Mouse (Mus musculus) hindbrain, embryonic 15.5 days (tissue): ENCODE measurements around the gene Dnajc30. TPM values are rescaled to one million over a fixed set of nuclear protein-coding genes. Genes with fewer than 3 reads are reported as not detected.

Experiments used
- ATAC-seq: fragments of 200-750 bp; cut with Nextera tagmentation; 2 replicates; pipeline ENCODE4 v1.8.0; 2017; ENCODE audit warnings: low read depth, moderate number of reproducible peaks, moderate TSS enrichment; ENCODE audit not compliant: low FRiP score
- H3K27ac ChIP-seq: fragments of 300-500 bp; sonication (generic); replicated peaks from 2 replicates; pipeline ENCODE4 v1.5.1; 2015; ENCODE audit warnings: mild to moderate bottlenecking, inconsistent platforms
- H3K27me3 ChIP-seq: fragments of 300-500 bp; sonication (generic); 2 replicates; pipeline ENCODE4 v1.6.1; 2015; ENCODE audit warnings: control low read depth, inconsistent platforms
- H3K36me3 ChIP-seq: fragments of 300-500 bp; sonication (generic); 2 replicates; pipeline ENCODE4 v1.6.1; 2015; ENCODE audit warnings: control low read depth, inconsistent platforms
- H3K4me1 ChIP-seq: fragments of 300-500 bp; sonication (generic); replicated peaks from 2 replicates; pipeline ENCODE4 v1.6.1; 2015; ENCODE audit warnings: control low read depth, inconsistent platforms
- H3K4me2 ChIP-seq: fragments of 300-500 bp; sonication (generic); 2 replicates; pipeline ENCODE4 v1.6.1; 2015; ENCODE audit warnings: moderate library complexity, mild to moderate bottlenecking, inconsistent platforms
- H3K4me3 ChIP-seq: fragments of 300-500 bp; sonication (generic); 2 replicates; pipeline ENCODE4 v1.5.1; 2015; ENCODE audit warnings: mild to moderate bottlenecking, inconsistent platforms
- H3K9ac ChIP-seq: fragments of 300-500 bp; sonication (generic); 2 replicates; pipeline ENCODE4 v1.6.1; 2015; ENCODE audit warnings: inconsistent platforms
- H3K9me3 ChIP-seq: fragments of 300-500 bp; sonication (generic); 2 replicates; pipeline ENCODE4 v1.6.1; 2016; ENCODE audit warnings: control low read depth, inconsistent platforms
- WGBS: fragments of 180-500 bp; shearing (Covaris S2); methylation state at CpG from one replicate; pipeline ENCODE4 v1.1.7; 2015; 5-methylcytosine and 5-hydroxymethylcytosine counted together
- polyA plus RNA-seq: library from polyadenylated mRNA; unstranded; fragments of >200 nt; fragmentation: Nextera tagmentation; extraction: Ambion mirVana; gene quantifications from 2 replicates; pipeline ENCODE4 v1.2.1, GENCODE M21; 2015

Dnajc30 gene
- polyA plus RNA-seq, 1 experiment from 2014 or later = 42.9 TPM

DNA sequence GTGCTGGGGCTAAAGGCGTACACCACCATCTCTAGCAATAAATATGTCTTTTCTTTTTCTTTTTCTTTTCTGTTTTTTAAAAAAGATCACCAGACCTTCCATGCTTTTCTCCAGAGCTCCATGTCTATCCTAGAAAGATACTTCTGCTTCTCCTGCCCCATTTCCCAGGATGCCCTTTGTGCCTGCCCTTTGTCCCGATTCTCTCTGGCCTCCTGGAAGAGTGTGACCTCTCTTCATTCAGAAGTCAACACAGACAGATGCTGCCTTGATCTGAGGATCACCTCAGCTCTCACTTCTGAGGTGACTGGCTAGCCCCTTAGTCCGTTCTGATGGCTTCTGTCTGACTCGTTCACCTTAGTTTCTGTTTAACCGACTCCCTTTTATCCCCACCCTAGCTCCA is 16.5 kb downstream of the Dnajc30 start:
- H3K27ac ChIP-seq = no peak overlapping the region
- H3K9ac ChIP-seq = no peak overlapping the region
- no peak overlapping the region for H3K4me2 ChIP-seq
- 88% methylated on average over 5 of the region's 5 CpGs for WGBS
- no peaks in the 10 kb centered on the region for H3K9me3 ChIP-seq
- no peaks in the 10 kb centered on the region for H3K27me3 ChIP-seq
- ATAC-seq = no peak
- no peak overlapping the region for H3K4me3 ChIP-seq
- 0 out of 2 replicates have a peak, but pooled peaks cover under 1% of the 10 kb centered on the region for H3K36me3 ChIP-seq
- peaks cover 15% of the 10 kb centered on the region for H3K4me1 ChIP-seq

DNA sequence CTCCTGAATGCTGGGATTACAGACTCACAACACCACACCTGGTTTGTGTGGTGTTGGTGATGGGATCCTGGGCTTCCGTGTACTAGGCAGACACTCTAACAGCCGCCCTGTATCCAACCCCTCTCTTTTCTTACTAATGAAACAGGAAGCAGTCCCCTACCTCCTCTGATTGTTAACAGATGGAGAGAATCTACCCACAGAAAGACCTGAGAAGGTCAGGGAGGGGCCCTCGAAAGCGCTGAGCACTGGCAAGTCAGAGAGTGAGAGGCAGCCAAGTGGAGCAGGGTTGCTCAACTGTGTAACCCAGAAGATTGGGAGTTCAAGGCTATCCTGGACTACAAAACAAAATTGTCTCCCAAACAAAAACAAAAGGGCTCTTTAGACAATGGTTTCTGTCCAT is 22.9 kb downstream of the Dnajc30 start:
- no peak for ATAC-seq
- Histone ChIP-seq H3K36me3 (no peaks in the 10 kb centered on the region), H3K4me2 (no peak overlapping the region), H3K4me3 (no peak overlapping the region), H3K9me3 (no peaks in the 10 kb centered on the region), H3K9ac (no peak overlapping the region), H3K27ac (no peak overlapping the region), H3K27me3 (peaks cover 35% of the 10 kb centered on the region), H3K4me1 (no peaks in the 10 kb centered on the region)
- 70% methylated on average over 4 of the region's 4 CpGs for WGBS

DNA sequence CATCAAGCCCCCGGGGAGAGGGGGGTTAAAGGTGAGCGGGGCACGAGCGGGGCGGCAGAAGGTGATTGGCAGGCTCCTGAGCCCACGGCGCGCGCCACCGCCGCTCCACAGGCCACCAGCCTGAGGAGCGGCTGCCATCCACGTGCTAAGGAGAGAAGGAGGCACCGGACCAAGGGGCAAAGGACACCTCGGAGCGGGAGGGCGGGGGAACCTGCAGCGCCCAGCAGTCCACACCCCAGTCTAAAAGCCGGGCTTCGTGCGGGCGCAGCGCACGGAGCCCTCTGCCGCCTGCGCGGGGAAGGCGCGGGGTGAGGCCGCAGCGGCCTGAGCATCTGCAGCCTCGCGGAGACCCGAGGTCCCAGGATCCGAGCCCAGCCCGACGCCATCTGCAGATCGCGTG is 25.7 kb downstream of the Dnajc30 start, which contains the start of gene Mlxipl:
Gene Mlxipl (plus strand): TSS at position 238 of the 400 bp plus-strand sequence.
- ATAC-seq = no peak

DNA sequence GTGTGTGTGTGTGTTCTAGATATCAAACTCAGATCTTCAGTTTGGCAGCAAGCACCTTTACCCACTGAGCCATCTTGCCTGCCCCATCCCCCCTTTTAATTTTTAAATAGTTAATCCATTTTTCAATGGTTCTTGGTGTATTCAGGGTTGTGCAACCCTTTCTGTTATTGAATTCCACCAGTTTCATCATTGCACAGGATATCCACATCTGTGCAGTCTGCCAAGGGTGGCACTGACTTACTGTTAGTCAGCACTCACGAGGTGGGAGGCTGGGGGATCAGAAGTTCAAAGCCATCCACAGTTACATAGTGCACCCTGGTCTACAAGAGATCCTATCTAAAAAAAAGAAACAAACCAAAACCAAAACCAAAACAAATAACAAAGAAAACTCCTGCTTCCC is 37.0 kb downstream of the Dnajc30 start:
- H3K27ac ChIP-seq = no peak overlapping the region
- H3K4me2 ChIP-seq = no peak overlapping the region
- no peak overlapping the region for H3K4me3 ChIP-seq
- H3K27me3 ChIP-seq = peaks cover 17% of the 10 kb centered on the region
- no peak for ATAC-seq
- H3K9ac ChIP-seq = no peak overlapping the region
- no peaks in the 10 kb centered on the region for H3K9me3 ChIP-seq
- H3K36me3 ChIP-seq = no peaks in the 10 kb centered on the region
- 60% methylated on average over 1 of the region's 1 CpGs for WGBS
- no peaks in the 10 kb centered on the region for H3K4me1 ChIP-seq

More for the DNA sequence above, 25.7 kb downstream of the Dnajc30 start, which contains the start of gene Mlxipl:
- Histone ChIP-seq H3K4me3 (no peak within 1 kb of the TSS), H3K9ac (no peak within 1 kb of the TSS), H3K4me1 (no peaks in the 10 kb centered on the region), H3K27me3 (peaks cover 42% of the 10 kb centered on the region), H3K27ac (no peak within 1 kb of the TSS), H3K9me3 (no peaks in the 10 kb centered on the region), H3K4me2 (0 out of 2 replicates have a peak within 1 kb of the TSS, but pooled peaks have one; percentile 6), H3K36me3 (no peaks in the 10 kb centered on the region)
- WGBS = 2% methylated on average over 35 of the region's 39 CpGs

DNA sequence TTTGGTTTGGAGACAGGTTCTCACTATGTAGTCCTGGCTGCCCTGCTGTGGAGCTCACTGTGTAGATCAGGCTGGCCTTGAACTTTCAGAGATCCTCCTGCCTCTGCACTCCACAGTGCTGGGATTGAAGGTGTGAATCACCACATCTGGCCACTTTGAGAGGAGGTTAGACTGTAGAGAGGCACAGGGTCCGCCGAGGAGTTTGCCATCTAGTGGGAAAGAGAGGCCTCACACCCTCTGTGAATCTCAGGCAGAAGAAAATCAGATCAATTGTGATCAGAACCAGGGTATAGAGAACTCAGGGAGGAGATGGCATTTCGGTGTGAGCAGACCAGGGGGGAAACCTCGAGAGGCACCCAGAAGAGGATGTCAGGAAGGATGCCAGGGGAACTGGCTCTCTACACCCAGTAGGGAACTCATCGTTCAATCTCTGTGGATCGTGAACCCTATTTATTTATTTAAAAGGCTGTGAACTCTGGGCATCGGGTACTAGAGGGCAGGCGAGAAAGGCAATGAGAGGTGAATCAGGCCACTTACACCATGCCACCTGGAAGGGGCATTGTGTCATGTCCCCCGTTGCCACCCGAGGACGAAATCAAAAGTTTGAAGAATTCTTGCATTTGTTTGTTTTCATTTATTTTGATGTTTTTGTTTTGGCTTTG is 40.1 kb downstream of the Dnajc30 start:
- no peak for ATAC-seq
- Histone ChIP-seq H3K36me3 (no peaks in the 10 kb centered on the region), H3K4me2 (no peak overlapping the region), H3K9me3 (no peaks in the 10 kb centered on the region), H3K4me1 (peaks cover 9% of the 10 kb centered on the region), H3K4me3 (no peak overlapping the region), H3K27me3 (peaks cover 48% of the 10 kb centered on the region), H3K27ac (no peak overlapping the region), H3K9ac (no peak overlapping the region)
- WGBS = 68% methylated on average over 11 of the region's 11 CpGs

DNA sequence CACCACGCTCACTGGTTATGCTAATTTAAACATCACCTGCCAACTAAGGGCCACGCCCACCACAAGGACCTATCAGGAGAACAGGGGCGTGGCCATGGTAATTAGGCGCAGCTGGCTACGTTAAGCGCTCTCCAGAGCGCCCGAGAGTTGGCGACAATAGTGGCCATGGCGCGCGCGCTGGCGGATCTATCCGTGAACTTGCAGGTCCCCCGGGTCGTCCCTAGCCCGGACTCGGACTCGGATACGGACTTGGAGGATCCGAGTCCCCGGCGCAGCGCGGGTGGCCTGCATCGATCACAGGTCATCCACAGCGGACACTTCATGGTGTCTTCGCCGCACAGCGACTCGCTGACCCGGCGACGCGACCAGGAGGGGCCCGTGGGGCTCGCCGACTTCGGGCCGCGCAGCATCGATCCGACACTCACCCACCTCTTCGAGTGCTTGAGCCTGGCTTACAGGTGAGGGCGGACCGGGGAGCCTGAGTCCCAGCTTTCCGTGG is 42.8 kb downstream of the Dnajc30 start:
- H3K4me2 ChIP-seq = peak overlapping the region; percentile 86
- H3K4me3 ChIP-seq = peak overlapping the region; percentile 49
- peak overlapping the region; percentile 21; the same call in 1 of the 2 replicates for H3K9ac ChIP-seq
- peaks cover 9% of the 10 kb centered on the region for H3K4me1 ChIP-seq
- peak; percentile 87 for ATAC-seq
- no peaks in the 10 kb centered on the region for H3K9me3 ChIP-seq
- no peaks in the 10 kb centered on the region for H3K36me3 ChIP-seq
- WGBS = under 1% methylated on average over 47 of the region's 48 CpGs
- H3K27ac ChIP-seq = no peak overlapping the region
- peaks cover 55% of the 10 kb centered on the region for H3K27me3 ChIP-seq

DNA sequence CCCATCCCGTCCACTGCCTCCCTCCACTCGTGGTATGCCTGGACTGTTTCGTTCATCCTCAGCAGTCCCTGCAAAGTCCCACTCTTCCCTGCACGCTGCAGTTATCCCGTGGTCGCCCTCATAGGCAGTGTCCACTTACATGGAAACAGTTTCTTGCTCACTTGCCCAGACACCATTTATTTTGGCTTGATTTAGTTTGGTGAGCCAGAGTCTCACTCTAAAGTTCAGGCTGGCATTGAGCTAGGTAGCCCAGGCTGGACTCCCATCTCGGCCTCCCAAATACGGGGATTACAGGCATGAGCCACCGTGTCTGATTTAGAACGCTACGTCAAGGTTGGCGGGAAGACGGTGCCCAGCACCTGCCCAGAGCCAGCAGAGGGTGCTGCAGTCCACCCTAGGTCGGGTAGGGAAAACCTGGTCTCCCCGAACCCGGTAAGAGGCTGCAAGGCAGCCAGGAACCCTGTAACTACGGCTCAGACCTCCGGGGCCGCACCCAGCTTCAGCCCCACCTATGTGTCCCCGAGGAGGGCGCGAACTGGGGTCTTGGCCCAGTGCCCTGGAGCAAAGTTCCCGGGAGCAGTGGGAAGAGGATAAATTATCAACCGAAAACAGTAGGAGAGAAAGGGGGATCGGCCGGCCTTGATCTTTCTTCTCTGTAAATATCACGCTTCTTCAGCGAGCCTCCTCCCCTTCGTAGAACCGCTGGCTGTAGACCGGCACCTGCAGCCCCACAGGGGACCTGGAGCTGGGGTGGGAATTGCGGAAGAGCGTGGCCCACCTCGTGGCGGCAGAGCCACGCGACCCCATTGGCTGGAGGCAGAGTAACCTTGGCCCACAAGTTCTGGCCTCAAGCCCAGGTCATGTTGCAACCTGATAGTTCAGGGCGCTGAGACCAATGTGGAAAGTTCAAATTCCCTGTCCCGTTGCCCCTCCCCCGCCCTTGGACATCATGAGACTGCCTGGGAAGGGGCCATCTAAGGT is 43.8 kb downstream of the Dnajc30 start:
- WGBS = 9% methylated on average over 40 of the region's 40 CpGs
- Histone ChIP-seq H3K4me1 (peaks cover 9% of the 10 kb centered on the region), H3K9ac (no peak overlapping the region), H3K36me3 (no peaks in the 10 kb centered on the region), H3K4me3 (no peak overlapping the region), H3K27ac (no peak overlapping the region), H3K4me2 (peak overlapping the region; percentile 86), H3K9me3 (no peaks in the 10 kb centered on the region), H3K27me3 (peaks cover 55% of the 10 kb centered on the region)
- ATAC-seq = no peak

DNA sequence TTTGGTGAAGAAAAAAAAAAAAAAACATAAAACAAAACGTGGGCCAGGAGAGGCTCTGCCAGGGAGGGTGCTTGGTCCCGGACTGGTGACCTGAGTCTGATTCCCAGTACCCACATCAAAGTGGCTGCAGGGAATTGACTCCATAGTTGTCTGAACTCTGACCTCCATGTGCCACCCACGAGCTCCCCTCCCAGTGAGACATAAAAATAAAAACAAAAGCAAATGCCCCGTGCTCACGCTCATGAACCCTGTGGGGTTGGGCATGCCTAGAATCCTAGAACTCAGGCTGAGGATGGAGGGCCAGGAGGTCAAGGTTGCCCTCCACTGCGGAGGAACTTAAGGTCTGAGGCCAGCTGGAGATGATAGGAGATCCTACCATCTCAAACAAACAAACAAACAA is 45.0 kb downstream of the Dnajc30 start:
- 55% methylated on average over 6 of the region's 6 CpGs for WGBS
- Histone ChIP-seq H3K27me3 (peaks cover 55% of the 10 kb centered on the region), H3K27ac (no peak overlapping the region), H3K9me3 (no peaks in the 10 kb centered on the region), H3K4me2 (no peak overlapping the region), H3K4me3 (no peak overlapping the region), H3K36me3 (no peaks in the 10 kb centered on the region), H3K4me1 (peaks cover 9% of the 10 kb centered on the region), H3K9ac (no peak overlapping the region)
- no peak for ATAC-seq

DNA sequence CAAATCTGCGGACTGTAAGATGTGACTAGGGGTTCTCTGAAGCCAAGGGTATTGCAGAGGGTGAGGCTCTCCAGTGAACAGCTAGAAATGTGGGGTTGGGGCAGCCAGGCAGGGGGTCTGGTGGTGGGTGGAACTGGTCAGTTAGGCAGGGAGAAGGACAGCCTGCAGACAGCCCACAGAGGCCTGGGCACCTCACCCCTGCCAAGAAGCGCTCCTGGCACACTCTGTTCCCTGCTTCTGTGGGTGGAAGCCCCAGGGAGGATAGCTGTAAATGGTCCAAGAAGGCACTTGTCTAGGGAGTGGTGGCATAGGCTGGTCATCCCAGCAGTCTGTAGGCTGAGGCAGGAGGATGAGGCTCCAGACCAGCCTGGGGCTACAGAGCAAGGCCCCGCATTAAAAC is 45.4 kb downstream of the Dnajc30 start:
- ATAC-seq = no peak
- Histone ChIP-seq H3K4me3 (no peak overlapping the region), H3K9me3 (no peaks in the 10 kb centered on the region), H3K27ac (no peak overlapping the region), H3K9ac (no peak overlapping the region), H3K27me3 (peaks cover 52% of the 10 kb centered on the region), H3K36me3 (no peaks in the 10 kb centered on the region), H3K4me1 (peaks cover 9% of the 10 kb centered on the region), H3K4me2 (no peak overlapping the region)
- 93% methylated on average over 3 of the region's 3 CpGs for WGBS

DNA sequence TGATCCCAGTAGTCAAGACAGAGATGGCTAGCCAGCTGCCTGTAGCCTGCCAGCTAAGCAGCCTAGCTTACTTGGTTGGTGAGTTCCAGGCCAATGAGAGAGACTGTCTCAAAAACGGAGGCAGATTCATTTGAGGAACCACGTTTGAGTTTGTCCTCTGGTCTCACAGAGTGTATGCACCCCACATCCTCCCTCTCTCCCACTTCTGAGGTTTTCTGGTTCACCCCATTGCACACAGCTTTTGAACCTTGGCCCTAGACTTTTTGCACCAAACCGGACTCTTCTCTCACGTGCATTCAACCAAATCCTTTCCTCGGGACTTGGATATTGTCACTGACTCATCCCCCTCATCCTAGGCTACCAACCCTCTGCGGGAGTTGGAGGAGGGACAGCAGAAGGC is 46.0 kb downstream of the Dnajc30 start:
- H3K4me1 ChIP-seq = peaks cover 9% of the 10 kb centered on the region
- no peaks in the 10 kb centered on the region for H3K9me3 ChIP-seq
- H3K4me3 ChIP-seq = no peak overlapping the region
- ATAC-seq = no peak
- H3K27ac ChIP-seq = no peak overlapping the region
- H3K9ac ChIP-seq = no peak overlapping the region
- H3K36me3 ChIP-seq = no peaks in the 10 kb centered on the region
- H3K4me2 ChIP-seq = no peak overlapping the region
- peaks cover 47% of the 10 kb centered on the region for H3K27me3 ChIP-seq
- WGBS = 63% methylated on average over 6 of the region's 6 CpGs

DNA sequence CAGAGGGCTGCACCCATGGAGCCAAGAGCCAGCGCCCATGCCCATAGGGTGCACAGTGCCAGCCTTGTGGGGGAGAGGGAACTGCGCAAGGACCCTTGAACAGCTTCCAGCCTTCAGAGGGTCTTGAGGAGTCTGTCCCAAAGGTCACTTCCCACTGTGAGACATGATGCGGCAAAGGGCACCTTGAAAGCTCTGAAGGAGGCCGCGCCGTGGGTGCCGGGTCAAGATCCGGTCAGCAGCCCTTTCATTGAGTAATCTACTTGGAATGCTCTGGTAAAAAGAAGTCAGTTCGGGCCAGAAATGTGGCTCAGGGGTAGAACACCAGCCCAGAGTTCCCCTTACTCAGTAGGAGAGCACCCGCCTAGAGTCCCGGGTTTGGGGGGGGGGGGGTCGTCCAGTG is 49.8 kb downstream of the Dnajc30 start:
- no peaks in the 10 kb centered on the region for H3K36me3 ChIP-seq
- ATAC-seq = no peak
- WGBS = 88% methylated on average over 12 of the region's 12 CpGs
- no peak overlapping the region for H3K27ac ChIP-seq
- no peak overlapping the region for H3K4me3 ChIP-seq
- H3K4me2 ChIP-seq = no peak overlapping the region
- H3K27me3 ChIP-seq = peaks cover 11% of the 10 kb centered on the region
- no peaks in the 10 kb centered on the region for H3K4me1 ChIP-seq
- no peaks in the 10 kb centered on the region for H3K9me3 ChIP-seq
- H3K9ac ChIP-seq = no peak overlapping the region

DNA sequence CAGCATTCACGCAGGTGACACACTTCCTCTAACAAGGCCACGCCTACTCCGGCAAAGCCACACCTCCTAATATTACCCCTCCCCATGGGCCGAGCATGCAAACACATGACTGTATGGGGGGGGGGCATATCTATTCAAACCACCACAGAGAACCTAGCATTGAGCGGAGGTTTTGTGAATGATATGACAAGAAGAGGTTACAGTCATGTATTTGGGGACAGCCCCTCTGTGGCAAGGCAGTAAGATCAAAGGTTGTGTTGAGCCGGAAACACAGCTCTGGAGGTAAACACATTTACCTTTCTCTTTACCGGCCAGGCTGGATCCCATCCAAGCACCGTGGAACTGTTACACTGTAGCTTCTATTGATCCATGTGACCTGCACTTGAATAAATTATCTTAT is 51.2 kb downstream of the Dnajc30 start:
- Histone ChIP-seq H3K36me3 (no peaks in the 10 kb centered on the region), H3K27me3 (0 out of 2 replicates have a peak, but pooled peaks cover 2% of the 10 kb centered on the region)
- ATAC-seq = no peak

More for the DNA sequence above, 51.2 kb downstream of the Dnajc30 start:
- H3K4me2 ChIP-seq = no peak overlapping the region
- 92% methylated on average over 8 of the region's 8 CpGs for WGBS
- H3K27ac ChIP-seq = no peak overlapping the region
- H3K4me3 ChIP-seq = no peak overlapping the region
- H3K9ac ChIP-seq = no peak overlapping the region
- H3K4me1 ChIP-seq = no peaks in the 10 kb centered on the region
- no peaks in the 10 kb centered on the region for H3K9me3 ChIP-seq
